Mouse (Mus musculus): ENCODE results near the gene Btbd35f8. TPM values are rescaled to one million over a fixed set of nuclear protein-coding genes. Genes with fewer than 3 reads are reported as not detected.
"Not testable (repeated sequence)": the region's sequence is repeated elsewhere in the genome, so short reads cannot be mapped to it uniquely, and the experiment has no call there.

Btbd35f8 gene
- total RNA-seq (2021) = not detected
- long read RNA-seq, experiment 1 = 0 reads
- long read RNA-seq, experiment 2 = 0 reads

- intact Hi-C loops (cut with DNase I; ENCODE audit: low total_unique reads); DNase-seq: not testable (repeated sequence)
These were observed at the start of gene Btbd35f8 for GRCm38 (mm10) chrX:34450224-34450623. TSS of gene Btbd35f8 (plus strand) at chrX:34450524.

Other genes with a start within 250 kb of the Btbd35f8 start
- gene Spin2g, start 211.8 kb upstream of the Btbd35f8 start, total RNA-seq (2021) = not detected

All from gastrocnemius, postnatal 14 days (tissue).